In genomic region chr17:45599446-45600242, GRCm38 (mm10) we compare ENCODE assay signal across 8 mouse cellular contexts. TPM values are rescaled to one million over a fixed set of nuclear protein-coding genes. Genes with fewer than 3 reads are reported as not detected.
DNase-seq lines count a peak whose midpoint lies in the region; ATAC-seq and TF ChIP-seq lines count a peak whose summit lies in the region.

TSS of gene Slc29a1 (minus strand) at chr17:45599606.

- DNase-seq in adrenal gland, adult 8-10 months: no peak
- DNase-seq in neural tube, embryonic 10.5 days (ENCODE audit: extremely low spot score, low spot score): peak; percentile 51
- DNase-seq in adipocyte (ENCODE audit: low spot score): no peak

- H3K4me3 ChIP-seq in E14TG2a.4 (replicated peaks; ENCODE audit: low read length): peak within 1 kb of the TSS; percentile 93
- peak within 1 kb of the TSS; percentile 35; the same call in 1 of the 2 replicates for H3K4me3 ChIP-seq in embryonic fibroblast, embryonic 13.5 days (ENCODE audit: insufficient read depth, low read length)
- H3K4me3 ChIP-seq in heart, embryonic 15.5 days: peak within 1 kb of the TSS; percentile 49
- peak within 1 kb of the TSS; percentile 44 for H3K4me3 ChIP-seq in kidney, embryonic 16.5 days (ENCODE audit: low read length)
- peak within 1 kb of the TSS; percentile 45 for H3K4me3 ChIP-seq in liver, embryonic 15.5 days (replicated peaks)

- H3K9me3 ChIP-seq in E14TG2a.4 (ENCODE audit: low read length): no peaks in the 10 kb centered on the region
- H3K9me3 ChIP-seq in heart, embryonic 15.5 days (replicated peaks): no peaks in the 10 kb centered on the region
- H3K9me3 ChIP-seq in kidney, embryonic 16.5 days (ENCODE audit: low read length): no peaks in the 10 kb centered on the region
- no peaks in the 10 kb centered on the region for H3K9me3 ChIP-seq in liver, embryonic 15.5 days (replicated peaks)

- 18% methylated on average over 32 of the region's 32 CpGs for WGBS in heart, embryonic 15.5 days
- WGBS in kidney, embryonic 16.5 days: 16% methylated on average over 32 of the region's 32 CpGs
- WGBS in liver, embryonic 15.5 days (ENCODE audit: insufficient replicate concordance): 20% methylated on average over 32 of the region's 32 CpGs

- H3K4me2 ChIP-seq in heart, embryonic 15.5 days: peak within 1 kb of the TSS; percentile 85
- H3K4me2 ChIP-seq in kidney, embryonic 16.5 days (replicated peaks; ENCODE audit: low read depth, low read length): peak within 1 kb of the TSS; percentile 80
- peak within 1 kb of the TSS; percentile 74 for H3K4me2 ChIP-seq in liver, embryonic 15.5 days

- peak within 1 kb of the TSS; percentile 60 for H3K9ac ChIP-seq in heart, embryonic 15.5 days
- H3K9ac ChIP-seq in kidney, embryonic 16.5 days (replicated peaks; ENCODE audit: low read length): peak within 1 kb of the TSS; percentile 65
- peak within 1 kb of the TSS; percentile 41 for H3K9ac ChIP-seq in liver, embryonic 15.5 days

- no peaks in the 10 kb centered on the region for H3K27me3 ChIP-seq in E14TG2a.4 (ENCODE audit: insufficient read depth, low read length)
- 0 out of 2 replicates have a peak, but pooled peaks cover 13% of the 10 kb centered on the region for H3K27me3 ChIP-seq in heart, embryonic 15.5 days
- H3K27me3 ChIP-seq in kidney, embryonic 16.5 days (ENCODE audit: insufficient read depth, low read length): peaks cover 9% of the 10 kb centered on the region; the same call in 1 of the 2 replicates
- peaks cover 9% of the 10 kb centered on the region; the same call in 1 of the 2 replicates for H3K27me3 ChIP-seq in liver, embryonic 15.5 days

- H3K4me1 ChIP-seq in E14TG2a.4 (replicated peaks; ENCODE audit: low read depth, low read length): peaks cover 76% of the 10 kb centered on the region
- H3K4me1 ChIP-seq in embryonic fibroblast, embryonic 13.5 days (ENCODE audit: control insufficient read depth, insufficient read depth, low read length): peaks cover 4% of the 10 kb centered on the region; the same call in 1 of the 2 replicates
- H3K4me1 ChIP-seq in heart, embryonic 15.5 days (replicated peaks): peaks cover 51% of the 10 kb centered on the region
- H3K4me1 ChIP-seq in kidney, embryonic 16.5 days (ENCODE audit: insufficient read depth, low read length): peaks cover 53% of the 10 kb centered on the region
- H3K4me1 ChIP-seq in liver, embryonic 15.5 days (replicated peaks): peaks cover 79% of the 10 kb centered on the region

- H3K36me3 ChIP-seq in E14TG2a.4 (ENCODE audit: insufficient read depth, low read length): peaks cover 24% of the 10 kb centered on the region
- H3K36me3 ChIP-seq in heart, embryonic 15.5 days: no peaks in the 10 kb centered on the region
- H3K36me3 ChIP-seq in kidney, embryonic 16.5 days (ENCODE audit: insufficient read depth, low read length): no peaks in the 10 kb centered on the region
- no peaks in the 10 kb centered on the region for H3K36me3 ChIP-seq in liver, embryonic 15.5 days (replicated peaks)

- TF ChIP-seq POLR2A in embryonic fibroblast, embryonic 13.5 days (IDR thresholded peaks at IDR 0.05; ENCODE audit: low read depth, low read length): no peak

- no peak for TF ChIP-seq CTCF in E14TG2a.4 (conservative IDR thresholded peaks at IDR 0.05; ENCODE audit: low read length)
- no peak for TF ChIP-seq CTCF in embryonic fibroblast, embryonic 13.5 days (IDR thresholded peaks at IDR 0.05; ENCODE audit: borderline replicate concordance, insufficient read depth, low read length)

- H3K27ac ChIP-seq in embryonic fibroblast, embryonic 13.5 days (ENCODE audit: insufficient read depth, low read length): no peak within 1 kb of the TSS
- H3K27ac ChIP-seq in heart, embryonic 15.5 days: no peak within 1 kb of the TSS
- H3K27ac ChIP-seq in kidney, embryonic 16.5 days (ENCODE audit: low read length): peak within 1 kb of the TSS; percentile 38; the same call in 1 of the 2 replicates
- peak within 1 kb of the TSS; percentile 42 for H3K27ac ChIP-seq in liver, embryonic 15.5 days (replicated peaks)

- no peak for ATAC-seq in heart, embryonic 15.5 days (replicated peaks; ENCODE audit: insufficient number of reproducible peaks, insufficient read depth, low FRiP score, low read depth)
- peak; percentile 29 for ATAC-seq in kidney, embryonic 16.5 days (ENCODE audit: low FRiP score, low TSS enrichment)
- no peak for ATAC-seq in liver, embryonic 15.5 days (ENCODE audit: insufficient read depth)

RNA-seq across cellular contexts. Expression of gene Slc29a1, which starts in this region (rescaled TPM):
- 100 to 1,000 TPM; 145 to 174 (median 158) TPM for total RNA-seq in adrenal gland, adult 8-10 months (2022)
- polyA plus RNA-seq in embryonic fibroblast, embryonic 13.5 days (2011; ENCODE audit: insufficient read length, low read depth, missing spikeins): 81.9 and 90.3 TPM in 2 replicates
- 90.9 and 120 TPM in 2 replicates for polyA plus RNA-seq in heart, embryonic 15.5 days (2015; fragmentation: Nextera tagmentation; extraction: Ambion mirVana)
- polyA plus RNA-seq in kidney, embryonic 16.5 days (2015; fragmentation: Nextera tagmentation; extraction: Ambion mirVana): 107 and 116 TPM in 2 replicates
- 175 and 180 TPM in 2 replicates for polyA plus RNA-seq in liver, embryonic 15.5 days (2015; fragmentation: Nextera tagmentation; extraction: Ambion mirVana)

Comparison
In these comparisons a context has a peak if more than half of its experiments do, and no peak if none do; other contexts are left out.
1. H3K4me3 ChIP-seq: peak in every context shown above with its lines; median percentile 93 in E14TG2a.4; 49 in heart, embryonic 15.5 days; 45 in liver, embryonic 15.5 days; 44 in kidney, embryonic 16.5 days; 35 in embryonic fibroblast, embryonic 13.5 days.
2. H3K27ac ChIP-seq: peak in kidney, embryonic 16.5 days (single experiment) and liver, embryonic 15.5 days (single experiment); none in embryonic fibroblast, embryonic 13.5 days (single experiment) and heart, embryonic 15.5 days (single experiment).
3. Peak in every context shown above with its lines, with median percentiles within 50 percentile points of each other: H3K4me2 ChIP-seq and H3K9ac ChIP-seq.